Mouse (Mus musculus): ENCODE data around the gene Clec3a.

- TF ChIP-seq POLR2A (IDR thresholded peaks at IDR 0.05; ENCODE audit: low read depth, low read length) (peak; percentile 76), CTCF (IDR thresholded peaks at IDR 0.05; ENCODE audit: borderline replicate concordance, insufficient read depth, low read length) (peak; percentile 70)
Observed at GRCm38 (mm10) chr8:114439334-114440204, 21.7 kb downstream of the Clec3a start, which contains the start of gene Wwox.

All from embryonic fibroblast, embryonic 13.5 days (primary cell).